Mouse (Mus musculus) thymus, adult 2 months (tissue): ENCODE measurements at regions not wholly inside any gene's neighbourhood (a gene's known extent, or its start where the extent isn't known, plus 50 kb on each side); places are given as distances from the start of the nearest gene placed in this dataset.

Source experiments
- CTCF ChIP-seq: fragments of 200-500 bp; IDR thresholded peaks from 2 replicates; pipeline ENCODE4 v1.5.1; 2012; ENCODE audit warnings: mild to moderate bottlenecking, control low read depth, low read length, moderate library complexity, borderline replicate concordance; ENCODE audit not compliant: control insufficient read depth, poor library complexity, insufficient read depth; ENCODE audit errors: extremely low read depth
- POLR2A ChIP-seq: fragments of 200-500 bp; IDR thresholded peaks from 2 replicates; pipeline ENCODE4 v1.6.1; 2012; ENCODE audit warnings: mild to moderate bottlenecking, low read length, control low read depth, moderate library complexity; ENCODE audit not compliant: control insufficient read depth, poor library complexity, insufficient read depth; ENCODE audit errors: extremely low read depth

- TF ChIP-seq CTCF (no peak), POLR2A (no peak)
Measured at GRCm38 (mm10) chr13:60319861-60320602, 142.9 kb upstream of the Gas1 start.
